Mouse (Mus musculus) hindbrain, embryonic 10.5 days (tissue): ENCODE data around the gene Rnf145. TPM values are rescaled to one million over a fixed set of nuclear protein-coding genes. Genes with fewer than 3 reads are reported as not detected.

Experiments used
- DNase-seq: peaks from one replicate; pipeline ENCODE4 v3.0.0-alpha.2; 2017; ENCODE audit warnings: low spot score
- H3K27ac ChIP-seq: fragments of 300-500 bp; sonication (generic); 2 replicates; pipeline ENCODE4 v1.5.1; 2016; ENCODE audit warnings: mild to moderate bottlenecking, moderate library complexity
- H3K27me3 ChIP-seq: fragments of 300-500 bp; sonication (generic); 2 replicates; pipeline ENCODE4 v1.6.1; 2016; ENCODE audit warnings: mild to moderate bottlenecking; ENCODE audit not compliant: poor library complexity, insufficient read depth, severe bottlenecking
- H3K36me3 ChIP-seq: fragments of 300-500 bp; sonication (generic); 2 replicates; pipeline ENCODE4 v1.6.1; 2016; ENCODE audit warnings: mild to moderate bottlenecking, moderate library complexity
- H3K4me1 ChIP-seq: fragments of 300-500 bp; sonication (generic); replicated peaks from 2 replicates; pipeline ENCODE4 v1.6.1; 2016; ENCODE audit warnings: mild to moderate bottlenecking
- H3K4me3 ChIP-seq: fragments of 300-500 bp; sonication (generic); 2 replicates; pipeline ENCODE4 v1.5.1; 2016; ENCODE audit warnings: mild to moderate bottlenecking, moderate library complexity
- H3K9me3 ChIP-seq: fragments of 300-500 bp; sonication (generic); 2 replicates; pipeline ENCODE4 v1.6.1; 2016; ENCODE audit warnings: mild to moderate bottlenecking, moderate library complexity
- WGBS: fragments of 180-500 bp; shearing (Covaris S2); methylation state at CpG from one replicate; pipeline ENCODE4 v1.1.7; 2016; 5-methylcytosine and 5-hydroxymethylcytosine counted together
- polyA plus RNA-seq: library from polyadenylated mRNA; unstranded; fragments of >200 nt; fragmentation: Nextera tagmentation; extraction: Ambion mirVana; gene quantifications from 2 replicates; pipeline ENCODE4 v1.2.1, GENCODE M21; 2016

Gene Rnf145
- polyA plus RNA-seq, 1 experiment from 2014 or later: 125 TPM

DNA sequence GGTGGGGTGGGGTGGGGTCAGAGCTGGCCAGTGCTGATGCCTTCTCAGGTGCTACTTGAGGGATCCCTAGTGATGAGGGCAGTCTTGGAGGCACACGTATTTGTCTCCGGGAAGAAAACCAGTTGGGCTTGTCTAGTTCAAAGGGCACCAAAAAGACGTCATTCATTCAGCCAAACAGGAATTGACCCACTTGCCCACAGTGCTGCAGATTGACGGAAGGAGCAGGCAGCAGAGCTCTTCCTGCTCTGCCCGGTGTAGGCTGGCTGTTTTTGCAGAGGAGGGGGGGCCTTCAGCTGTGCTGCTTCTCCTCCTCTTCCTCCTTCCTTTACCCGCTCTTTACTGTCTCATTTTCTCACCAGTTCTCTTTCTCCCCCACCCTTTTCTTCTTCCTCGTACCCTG, 26.4 kb downstream of the Rnf145 start:
- Histone ChIP-seq H3K4me1 (0 out of 2 replicates have a peak, but pooled peaks cover 3% of the 10 kb centered on the region), H3K36me3 (peaks cover 95% of the 10 kb centered on the region), H3K4me3 (no peak overlapping the region), H3K9me3 (no peaks in the 10 kb centered on the region), H3K27me3 (no peaks in the 10 kb centered on the region), H3K27ac (no peak overlapping the region)
- WGBS: 58% methylated on average over 7 of the region's 7 CpGs
- no peak for DNase-seq

DNA sequence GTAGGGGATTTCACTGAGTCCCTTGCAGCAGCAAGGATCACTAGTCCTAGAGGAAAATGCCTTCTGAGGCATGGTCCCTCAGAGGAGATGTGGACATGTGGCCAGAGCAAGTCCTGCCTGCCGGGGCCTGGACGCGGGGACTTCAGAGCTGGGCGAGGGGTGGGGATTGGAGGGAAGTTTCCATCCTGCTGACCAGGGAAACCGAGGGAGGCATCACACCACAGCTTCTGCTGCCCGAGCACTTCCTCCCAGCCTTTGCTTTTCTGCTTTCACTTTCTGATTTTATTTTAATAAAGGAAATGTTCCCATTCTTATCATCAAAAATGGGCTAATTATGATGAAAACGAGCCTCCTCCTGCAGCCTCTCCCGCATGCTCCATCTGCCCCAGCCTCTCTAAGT, 27.5 kb downstream of the Rnf145 start:
- Histone ChIP-seq H3K27ac (no peak overlapping the region), H3K36me3 (peaks cover 97% of the 10 kb centered on the region)
- WGBS: 90% methylated on average over 8 of the region's 8 CpGs

DNA sequence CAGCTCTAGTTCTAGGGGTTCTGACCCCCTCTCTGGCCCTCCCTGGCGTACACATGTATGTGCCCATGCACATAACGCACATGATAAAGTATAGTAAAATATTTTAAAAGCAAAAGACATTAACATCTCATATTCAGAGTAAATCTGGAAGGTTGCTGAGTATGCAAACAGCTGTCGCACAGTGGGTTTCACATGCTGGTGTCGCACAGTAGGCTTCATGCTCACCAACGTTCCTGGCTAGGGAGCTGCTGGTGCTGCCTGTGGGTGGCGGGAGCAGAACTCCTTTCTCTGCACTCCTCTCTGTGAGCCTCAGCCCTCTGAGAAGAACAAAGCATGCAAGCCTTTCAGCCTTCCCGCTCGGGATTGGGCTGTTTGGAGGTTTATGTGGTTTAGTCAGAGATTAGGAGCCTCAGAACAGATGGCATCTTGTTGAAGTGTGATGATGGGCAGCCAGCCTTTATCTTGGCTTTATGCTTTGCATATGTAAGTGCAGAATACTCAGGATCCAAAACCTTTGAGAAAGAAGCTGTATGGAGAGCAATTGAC, 29.0 kb downstream of the Rnf145 start:
- no peak for DNase-seq
- WGBS: 87% methylated on average over 8 of the region's 8 CpGs
- H3K9me3 ChIP-seq: no peaks in the 10 kb centered on the region
- no peak overlapping the region for H3K27ac ChIP-seq
- peaks cover 97% of the 10 kb centered on the region for H3K36me3 ChIP-seq
- H3K4me1 ChIP-seq: 0 out of 2 replicates have a peak, but pooled peaks cover 3% of the 10 kb centered on the region
- no peaks in the 10 kb centered on the region for H3K27me3 ChIP-seq
- no peak overlapping the region for H3K4me3 ChIP-seq

More for the DNA sequence above, 27.5 kb downstream of the Rnf145 start:
- H3K4me3 ChIP-seq: no peak overlapping the region
- no peaks in the 10 kb centered on the region for H3K9me3 ChIP-seq
- DNase-seq: no peak
- 0 out of 2 replicates have a peak, but pooled peaks cover 3% of the 10 kb centered on the region for H3K4me1 ChIP-seq
- no peaks in the 10 kb centered on the region for H3K27me3 ChIP-seq

DNA sequence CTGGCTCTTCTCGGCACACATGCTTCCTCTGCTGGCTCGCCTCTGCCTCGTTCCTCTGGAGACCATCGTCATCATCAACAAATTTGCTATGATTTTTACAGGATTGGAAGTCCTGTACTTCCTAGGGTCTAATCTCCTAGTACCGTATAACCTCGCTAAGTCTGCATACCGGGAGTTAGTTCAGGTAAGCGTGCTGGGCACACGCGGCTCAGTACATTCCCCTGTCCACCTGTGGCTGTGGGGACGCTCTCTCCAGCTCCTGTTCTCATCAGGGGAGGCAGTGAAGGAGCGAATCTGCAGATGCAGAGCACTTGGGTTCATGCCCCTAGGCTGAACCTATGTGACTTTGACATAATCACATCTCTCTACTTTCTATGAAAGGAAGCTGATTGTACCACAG, 30.1 kb downstream of the Rnf145 start:
- 0 out of 2 replicates have a peak, but pooled peaks cover 3% of the 10 kb centered on the region for H3K4me1 ChIP-seq
- H3K27ac ChIP-seq: no peak overlapping the region
- no peaks in the 10 kb centered on the region for H3K9me3 ChIP-seq
- no peak for DNase-seq
- WGBS: 93% methylated on average over 12 of the region's 12 CpGs
- H3K4me3 ChIP-seq: no peak overlapping the region
- H3K27me3 ChIP-seq: no peaks in the 10 kb centered on the region
- peaks cover 97% of the 10 kb centered on the region for H3K36me3 ChIP-seq

DNA sequence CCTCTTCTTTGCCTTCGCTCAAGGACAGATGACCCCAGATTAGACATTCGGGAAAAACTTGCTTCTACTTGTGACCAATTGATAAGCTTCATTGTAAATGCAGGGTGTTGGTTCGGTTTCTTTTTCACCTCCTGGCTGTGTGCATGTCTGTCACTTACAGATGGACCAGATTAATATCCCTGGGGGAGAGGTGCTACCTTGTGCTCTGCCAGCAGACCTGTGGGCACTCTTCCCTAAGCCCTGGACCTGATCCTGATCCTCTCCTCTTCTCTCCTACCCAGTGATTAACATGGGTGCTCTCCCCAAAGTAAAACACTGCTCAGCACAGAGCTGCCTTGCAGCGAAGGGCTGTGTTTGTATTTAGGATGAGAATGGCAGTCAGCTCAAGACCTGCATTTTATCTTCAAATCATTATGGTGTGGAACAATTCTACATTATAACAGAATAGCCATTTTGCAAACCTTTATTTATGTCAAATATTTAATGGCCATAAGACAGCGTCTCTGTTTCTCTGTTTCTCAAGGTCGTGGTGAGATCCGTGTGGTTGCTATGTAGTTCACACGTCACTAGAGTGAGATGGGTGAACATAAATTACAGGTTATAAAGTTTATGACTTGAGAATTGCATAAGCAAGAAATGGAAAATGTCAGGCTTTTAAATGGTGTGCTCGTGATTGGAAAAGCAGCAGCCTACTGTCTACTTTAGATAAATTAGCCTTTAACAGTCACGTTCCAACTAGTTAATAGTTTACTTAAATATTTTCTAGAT, 30.9 kb downstream of the Rnf145 start:
- no peak overlapping the region for H3K27ac ChIP-seq

DNA sequence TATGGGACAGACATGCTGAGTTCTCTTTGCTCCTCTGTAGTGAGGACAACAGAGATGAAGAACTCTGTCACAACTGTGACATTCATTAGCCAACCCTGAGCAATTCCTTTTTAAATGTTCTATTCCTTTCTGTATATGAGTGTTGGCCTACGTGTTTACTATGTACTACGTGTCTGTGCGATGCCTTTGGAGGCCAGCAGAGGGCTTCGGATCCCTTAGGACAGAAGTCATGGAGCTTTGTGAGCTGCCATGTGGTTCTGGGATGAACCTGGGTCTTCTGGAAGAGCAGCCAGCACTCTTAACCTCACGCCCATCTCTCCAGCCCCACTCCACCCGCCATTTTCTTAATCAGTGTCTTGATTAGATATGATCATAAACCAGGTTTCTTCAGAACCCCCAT, 32.2 kb downstream of the Rnf145 start:
- H3K36me3 ChIP-seq: peaks cover 97% of the 10 kb centered on the region

More for the DNA sequence above, 30.9 kb downstream of the Rnf145 start:
- no peaks in the 10 kb centered on the region for H3K27me3 ChIP-seq
- WGBS: 94% methylated on average over 10 of the region's 10 CpGs
- H3K4me3 ChIP-seq: no peak overlapping the region
- no peak for DNase-seq
- H3K9me3 ChIP-seq: no peaks in the 10 kb centered on the region
- 0 out of 2 replicates have a peak, but pooled peaks cover 3% of the 10 kb centered on the region for H3K4me1 ChIP-seq
- H3K36me3 ChIP-seq: peaks cover 95% of the 10 kb centered on the region

DNA sequence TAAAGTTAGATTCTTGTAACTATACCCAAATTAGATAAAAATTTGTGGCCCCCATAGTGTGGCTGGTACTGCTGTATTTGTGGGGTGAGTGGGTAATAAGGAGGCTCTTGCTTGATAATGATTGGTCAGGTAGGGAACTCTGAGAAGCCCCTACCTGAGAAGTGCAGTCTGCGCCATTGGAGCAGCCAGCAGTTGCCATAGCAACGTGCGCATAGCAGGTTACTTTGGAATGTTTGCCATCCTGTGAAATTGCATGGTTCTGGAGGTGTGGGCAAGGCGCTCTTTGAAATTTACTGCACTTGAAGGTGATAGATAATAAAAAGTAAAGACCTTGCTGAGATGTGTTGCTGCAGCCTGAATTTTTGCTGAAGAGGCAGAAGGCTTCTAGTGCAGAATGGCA, 35.6 kb downstream of the Rnf145 start:
- H3K4me3 ChIP-seq: no peak overlapping the region
- H3K27me3 ChIP-seq: no peaks in the 10 kb centered on the region
- 92% methylated on average over 4 of the region's 4 CpGs for WGBS
- peaks cover 95% of the 10 kb centered on the region for H3K36me3 ChIP-seq
- no peaks in the 10 kb centered on the region for H3K9me3 ChIP-seq
- no peak for DNase-seq
- no peak overlapping the region for H3K27ac ChIP-seq
- no peaks in the 10 kb centered on the region for H3K4me1 ChIP-seq

More for the DNA sequence above, 32.2 kb downstream of the Rnf145 start:
- Histone ChIP-seq H3K9me3 (no peaks in the 10 kb centered on the region), H3K27ac (no peak overlapping the region), H3K4me3 (no peak overlapping the region), H3K27me3 (no peaks in the 10 kb centered on the region), H3K4me1 (no peaks in the 10 kb centered on the region)
- DNase-seq: no peak
- 92% methylated on average over 6 of the region's 6 CpGs for whole genome bisulfite sequencing

DNA sequence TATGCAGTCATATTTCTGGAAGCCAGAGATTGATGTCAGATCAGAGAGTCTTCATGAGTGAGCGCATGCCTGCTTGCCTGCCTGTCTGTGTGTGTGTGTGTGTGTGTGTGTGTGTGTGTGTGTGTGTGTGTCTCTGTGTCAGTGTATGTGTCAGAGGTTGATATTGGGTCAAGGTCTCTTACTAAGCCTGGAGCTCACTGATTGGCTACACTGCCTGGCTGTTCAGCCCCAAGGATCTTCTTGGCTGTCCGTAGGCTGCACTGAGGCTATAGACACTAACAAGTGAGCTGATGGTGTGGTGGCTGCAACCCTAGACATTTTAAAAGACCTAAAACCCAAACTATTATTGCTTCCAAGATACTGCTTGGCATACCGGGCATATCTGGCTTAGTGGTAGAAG, 39.8 kb downstream of the Rnf145 start:
- 97% methylated on average over 3 of the region's 3 CpGs for WGBS
- Histone ChIP-seq H3K36me3 (peaks cover 95% of the 10 kb centered on the region), H3K4me1 (no peaks in the 10 kb centered on the region), H3K27me3 (no peaks in the 10 kb centered on the region), H3K9me3 (no peaks in the 10 kb centered on the region), H3K4me3 (no peak overlapping the region), H3K27ac (no peak overlapping the region)
- DNase-seq: no peak

DNA sequence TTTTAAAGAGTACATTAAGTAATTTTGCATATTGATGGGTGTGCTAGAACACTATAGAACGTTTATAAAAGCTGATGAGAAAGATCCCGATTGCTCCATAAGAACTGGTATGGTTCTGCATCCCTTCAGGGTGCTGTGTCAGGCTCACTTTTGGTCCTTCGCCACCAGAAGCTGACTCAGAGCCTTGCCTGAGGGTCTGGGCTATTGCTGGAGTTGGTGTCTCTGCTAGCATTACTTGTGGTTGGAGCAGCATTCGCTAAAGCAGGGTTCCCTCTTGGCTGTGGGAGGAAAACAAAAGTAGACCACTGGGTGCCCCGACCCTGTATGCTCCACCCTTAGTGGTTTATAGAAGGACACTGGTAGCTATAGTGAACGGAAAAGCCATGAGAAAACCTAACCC, 40.7 kb downstream of the Rnf145 start:
- no peak overlapping the region for H3K4me3 ChIP-seq
- WGBS: 96% methylated on average over 6 of the region's 6 CpGs
- DNase-seq: no peak
- no peaks in the 10 kb centered on the region for H3K4me1 ChIP-seq
- no peaks in the 10 kb centered on the region for H3K9me3 ChIP-seq
- H3K27me3 ChIP-seq: no peaks in the 10 kb centered on the region
- H3K27ac ChIP-seq: no peak overlapping the region
- peaks cover 98% of the 10 kb centered on the region for H3K36me3 ChIP-seq

DNA sequence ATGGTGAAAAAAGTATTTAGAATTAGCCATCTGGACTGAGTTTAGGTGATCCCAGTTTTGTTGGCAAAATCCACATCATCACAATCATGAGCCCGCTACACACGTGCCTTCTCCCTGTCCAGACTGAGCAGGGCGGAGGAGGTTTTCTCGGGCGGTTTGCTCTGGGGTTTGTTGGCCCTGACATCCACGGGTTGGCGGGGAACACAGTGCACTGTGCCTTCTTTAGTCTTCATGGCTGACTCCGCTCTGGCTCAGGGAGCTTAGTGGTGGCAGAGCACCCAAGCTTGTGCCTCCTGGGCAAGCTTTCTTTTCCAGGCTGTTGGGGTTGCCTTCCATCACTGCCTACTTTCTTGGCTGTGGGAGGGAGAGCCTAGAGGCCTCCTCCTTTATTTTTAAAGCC, 41.6 kb downstream of the Rnf145 start:
- H3K9me3 ChIP-seq: no peaks in the 10 kb centered on the region
- no peak overlapping the region for H3K27ac ChIP-seq
- 95% methylated on average over 8 of the region's 8 CpGs for WGBS
- H3K36me3 ChIP-seq: peaks cover 98% of the 10 kb centered on the region
- H3K27me3 ChIP-seq: no peaks in the 10 kb centered on the region
- DNase-seq: no peak
- no peaks in the 10 kb centered on the region for H3K4me1 ChIP-seq
- no peak overlapping the region for H3K4me3 ChIP-seq

DNA sequence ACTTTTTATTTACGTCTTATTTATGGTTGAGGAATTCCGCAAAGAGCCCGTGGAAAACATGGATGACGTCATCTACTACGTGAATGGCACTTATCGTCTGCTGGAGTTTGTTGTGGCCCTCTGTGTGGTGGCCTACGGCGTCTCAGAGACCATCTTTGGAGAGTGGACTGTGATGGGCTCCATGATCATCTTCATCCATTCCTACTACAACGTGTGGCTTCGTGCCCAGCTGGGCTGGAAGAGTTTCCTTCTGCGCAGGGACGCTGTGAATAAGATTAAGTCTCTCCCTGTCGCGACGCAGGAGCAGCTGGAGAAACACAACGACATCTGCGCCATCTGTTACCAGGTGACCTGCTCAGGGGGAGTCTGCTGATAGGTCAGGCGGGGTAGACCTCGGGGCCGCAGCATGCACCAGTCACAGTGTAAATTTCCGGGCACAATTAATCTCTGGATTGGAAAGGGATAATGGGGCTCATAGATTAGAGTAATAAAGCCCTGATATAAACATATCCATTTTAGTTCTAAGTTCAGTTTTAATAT, 42.8 kb downstream of the Rnf145 start:
- Histone ChIP-seq H3K27me3 (no peaks in the 10 kb centered on the region), H3K4me3 (no peak overlapping the region), H3K9me3 (no peaks in the 10 kb centered on the region), H3K4me1 (no peaks in the 10 kb centered on the region), H3K36me3 (peaks cover 100% of the 10 kb centered on the region), H3K27ac (no peak overlapping the region)
- WGBS: 85% methylated on average over 21 of the region's 21 CpGs
- no peak for DNase-seq

DNA sequence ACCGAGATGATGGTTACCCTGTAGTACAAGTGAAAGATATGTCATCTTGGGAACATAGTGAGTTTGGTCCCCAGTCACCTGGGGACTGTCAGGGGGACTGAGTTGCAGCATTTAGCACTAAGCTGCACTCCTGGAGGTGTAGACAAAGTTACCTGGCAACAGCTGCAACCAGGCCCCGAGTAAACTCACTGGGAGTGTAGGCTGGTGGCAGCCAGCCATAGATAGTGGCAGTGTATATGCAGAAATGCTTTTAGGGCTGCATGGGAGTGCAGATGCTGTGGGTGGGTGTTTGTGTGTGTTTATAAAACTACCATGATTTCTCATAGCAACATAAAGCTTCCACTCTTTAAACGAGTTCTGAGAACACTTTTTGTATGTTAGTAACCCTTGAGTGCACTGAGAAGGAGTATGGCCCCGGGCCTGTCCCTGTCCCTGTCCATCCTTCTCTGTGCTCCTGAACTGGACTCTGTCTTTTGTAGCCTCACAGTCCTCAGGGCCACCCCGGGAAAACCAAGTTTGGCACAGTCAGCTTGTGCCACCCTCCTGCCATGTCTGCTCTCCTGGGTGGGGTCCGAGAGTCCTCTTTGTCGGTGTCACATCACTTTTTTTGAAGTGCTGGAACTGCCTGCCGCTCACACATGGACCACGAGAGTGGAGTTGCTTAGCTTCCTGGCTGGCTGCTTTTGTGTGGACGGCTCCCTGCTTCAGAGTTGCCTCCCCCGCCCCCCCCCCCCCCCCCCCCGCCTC, 43.8 kb downstream of the Rnf145 start:
- Histone ChIP-seq H3K9me3 (no peaks in the 10 kb centered on the region), H3K36me3 (peaks cover 100% of the 10 kb centered on the region), H3K4me1 (no peaks in the 10 kb centered on the region), H3K27me3 (no peaks in the 10 kb centered on the region), H3K27ac (no peak overlapping the region), H3K4me3 (no peak overlapping the region)
- 80% methylated on average over 12 of the region's 12 CpGs for WGBS
- DNase-seq: no peak
